Mouse (Mus musculus): ENCODE data around the gene Trim62. TPM values are rescaled to one million over a fixed set of nuclear protein-coding genes. Genes with fewer than 3 reads are reported as not detected.
A peak's percentile ranks its signal among the peaks of the same experiment; 100 is the strongest.

The Trim62 gene
- polyA plus RNA-seq, 1 experiment = 0.87 TPM

- Histone ChIP-seq H3K36me3 (ENCODE audit: control insufficient read depth, insufficient read depth) (no peaks in the 10 kb centered on the region), H3K4me3 (ENCODE audit: insufficient read depth, poor library complexity, severe bottlenecking) (no peak overlapping the region), H3K79me3 (ENCODE audit: low read depth) (no peaks in the 10 kb centered on the region), H3K79me2 (ENCODE audit: control insufficient read depth, insufficient read depth) (no peaks in the 10 kb centered on the region), H3ac (ENCODE audit: control insufficient read depth, insufficient read length, low read depth) (no peak overlapping the region), H3K27me3 (ENCODE audit: control insufficient read depth, insufficient read depth, insufficient read length) (no peaks in the 10 kb centered on the region)
- no peak for TF ChIP-seq CTCF (IDR thresholded peaks at IDR 0.05; ENCODE audit: control insufficient read depth, insufficient read depth, insufficient read length)
- TF ChIP-seq USF1 (IDR thresholded peaks at IDR 0.05; ENCODE audit: low read depth) = no peak
- TF ChIP-seq MAX (IDR thresholded peaks at IDR 0.05) = no peak
- TF ChIP-seq FOSL1 (IDR thresholded peaks at IDR 0.05; ENCODE audit: insufficient read depth, low read length, poor library complexity, severe bottlenecking) = no peak
- no peak for TF ChIP-seq MYOG (IDR thresholded peaks at IDR 0.05; ENCODE audit: control insufficient read depth, extremely low read depth, insufficient read length)
- TF ChIP-seq CEBPB (IDR thresholded peaks at IDR 0.05; ENCODE audit: low read depth) = no peak
- TF ChIP-seq MYOD1 (IDR thresholded peaks at IDR 0.05; ENCODE audit: control insufficient read depth, insufficient read length, low read depth) = no peak
These were observed 63.4 kb downstream of the Trim62 start for GRCm38 (mm10) chr4:128946736-128947135.

GRCm38 (mm10) chr4:128947326-128947933 lies 64.0 kb downstream of the Trim62 start:
- TF ChIP-seq MYOD1 (IDR thresholded peaks at IDR 0.05; ENCODE audit: control insufficient read depth, insufficient read length, low read depth) = no peak
- no peak for TF ChIP-seq MAX (IDR thresholded peaks at IDR 0.05)
- no peak for TF ChIP-seq CTCF (IDR thresholded peaks at IDR 0.05; ENCODE audit: control insufficient read depth, insufficient read depth, insufficient read length)
- TF ChIP-seq MYOG (IDR thresholded peaks at IDR 0.05; ENCODE audit: control insufficient read depth, extremely low read depth, insufficient read length) = no peak
- no peak for TF ChIP-seq CEBPB (IDR thresholded peaks at IDR 0.05; ENCODE audit: low read depth)
- TF ChIP-seq FOSL1 (IDR thresholded peaks at IDR 0.05; ENCODE audit: insufficient read depth, low read length, poor library complexity, severe bottlenecking) = no peak
- TF ChIP-seq USF1 (IDR thresholded peaks at IDR 0.05; ENCODE audit: low read depth) = no peak
- Histone ChIP-seq H3K79me2 (ENCODE audit: control insufficient read depth, insufficient read depth) (no peaks in the 10 kb centered on the region), H3K4me3 (ENCODE audit: insufficient read depth, poor library complexity, severe bottlenecking) (no peak overlapping the region), H3ac (ENCODE audit: control insufficient read depth, insufficient read length, low read depth) (no peak overlapping the region), H3K79me3 (ENCODE audit: low read depth) (no peaks in the 10 kb centered on the region), H3K36me3 (ENCODE audit: control insufficient read depth, insufficient read depth) (no peaks in the 10 kb centered on the region), H3K27me3 (ENCODE audit: control insufficient read depth, insufficient read depth, insufficient read length) (no peaks in the 10 kb centered on the region)

GRCm38 (mm10) chr4:128948137-128948674 lies 64.8 kb downstream of the Trim62 start:
- no peaks in the 10 kb centered on the region for H3K36me3 ChIP-seq (ENCODE audit: control insufficient read depth, insufficient read depth)
- no peaks in the 10 kb centered on the region for H3K79me2 ChIP-seq (ENCODE audit: control insufficient read depth, insufficient read depth)
- no peaks in the 10 kb centered on the region for H3K79me3 ChIP-seq (ENCODE audit: low read depth)
- TF ChIP-seq MYOG (IDR thresholded peaks at IDR 0.05; ENCODE audit: control insufficient read depth, extremely low read depth, insufficient read length) (no peak), CTCF (IDR thresholded peaks at IDR 0.05; ENCODE audit: control insufficient read depth, insufficient read depth, insufficient read length) (peak; percentile 9)
- no peaks in the 10 kb centered on the region for H3K27me3 ChIP-seq (ENCODE audit: control insufficient read depth, insufficient read depth, insufficient read length)
- H3ac ChIP-seq (ENCODE audit: control insufficient read depth, insufficient read length, low read depth) = no peak overlapping the region
- no peak overlapping the region for H3K4me3 ChIP-seq (ENCODE audit: insufficient read depth, poor library complexity, severe bottlenecking)

GRCm38 (mm10) chr4:128949470-128950005 lies 66.2 kb downstream of the Trim62 start:
- Histone ChIP-seq H3K36me3 (ENCODE audit: control insufficient read depth, insufficient read depth) (no peaks in the 10 kb centered on the region), H3K4me3 (ENCODE audit: insufficient read depth, poor library complexity, severe bottlenecking) (no peak overlapping the region), H3K79me3 (ENCODE audit: low read depth) (no peaks in the 10 kb centered on the region), H3ac (ENCODE audit: control insufficient read depth, insufficient read length, low read depth) (no peak overlapping the region), H3K79me2 (ENCODE audit: control insufficient read depth, insufficient read depth) (no peaks in the 10 kb centered on the region), H3K27me3 (ENCODE audit: control insufficient read depth, insufficient read depth, insufficient read length) (no peaks in the 10 kb centered on the region)
- TF ChIP-seq CTCF (IDR thresholded peaks at IDR 0.05; ENCODE audit: control insufficient read depth, insufficient read depth, insufficient read length) = no peak
- no peak for TF ChIP-seq MYOD1 (IDR thresholded peaks at IDR 0.05; ENCODE audit: control insufficient read depth, insufficient read length, low read depth)
- no peak for TF ChIP-seq USF1 (IDR thresholded peaks at IDR 0.05; ENCODE audit: low read depth)

GRCm38 (mm10) chr4:128950461-128950860 lies 67.1 kb downstream of the Trim62 start:
- no peaks in the 10 kb centered on the region for H3K79me3 ChIP-seq (ENCODE audit: low read depth)
- no peaks in the 10 kb centered on the region for H3K27me3 ChIP-seq (ENCODE audit: control insufficient read depth, insufficient read depth, insufficient read length)
- H3ac ChIP-seq (ENCODE audit: control insufficient read depth, insufficient read length, low read depth) = no peak overlapping the region

GRCm38 (mm10) chr4:128953851-128954250 lies 70.5 kb downstream of the Trim62 start:
- Histone ChIP-seq H3K79me3 (ENCODE audit: low read depth) (no peaks in the 10 kb centered on the region), H3K79me2 (ENCODE audit: control insufficient read depth, insufficient read depth) (no peaks in the 10 kb centered on the region), H3K4me3 (ENCODE audit: insufficient read depth, poor library complexity, severe bottlenecking) (no peak overlapping the region), H3ac (ENCODE audit: control insufficient read depth, insufficient read length, low read depth) (no peak overlapping the region), H3K36me3 (ENCODE audit: control insufficient read depth, insufficient read depth) (no peaks in the 10 kb centered on the region), H3K27me3 (ENCODE audit: control insufficient read depth, insufficient read depth, insufficient read length) (no peaks in the 10 kb centered on the region)
- TF ChIP-seq CEBPB (IDR thresholded peaks at IDR 0.05; ENCODE audit: low read depth) (no peak), FOSL1 (IDR thresholded peaks at IDR 0.05; ENCODE audit: insufficient read depth, low read length, poor library complexity, severe bottlenecking) (no peak), USF1 (IDR thresholded peaks at IDR 0.05; ENCODE audit: low read depth) (no peak)

More at GRCm38 (mm10) chr4:128950461-128950860, 67.1 kb downstream of the Trim62 start:
- H3K36me3 ChIP-seq (ENCODE audit: control insufficient read depth, insufficient read depth) = no peaks in the 10 kb centered on the region
- H3K79me2 ChIP-seq (ENCODE audit: control insufficient read depth, insufficient read depth) = no peaks in the 10 kb centered on the region
- H3K4me3 ChIP-seq (ENCODE audit: insufficient read depth, poor library complexity, severe bottlenecking) = no peak overlapping the region
- no peak for TF ChIP-seq MYOD1 (IDR thresholded peaks at IDR 0.05; ENCODE audit: control insufficient read depth, insufficient read length, low read depth)
- no peak for TF ChIP-seq USF1 (IDR thresholded peaks at IDR 0.05; ENCODE audit: low read depth)
- TF ChIP-seq MYOG (IDR thresholded peaks at IDR 0.05; ENCODE audit: control insufficient read depth, extremely low read depth, insufficient read length) = no peak
- TF ChIP-seq FOSL1 (IDR thresholded peaks at IDR 0.05; ENCODE audit: insufficient read depth, low read length, poor library complexity, severe bottlenecking) = no peak
- no peak for TF ChIP-seq CEBPB (IDR thresholded peaks at IDR 0.05; ENCODE audit: low read depth)
- no peak for TF ChIP-seq MAX (IDR thresholded peaks at IDR 0.05)
- no peak for TF ChIP-seq CTCF (IDR thresholded peaks at IDR 0.05; ENCODE audit: control insufficient read depth, insufficient read depth, insufficient read length)
